Mouse (Mus musculus) hindbrain, embryonic 14.5 days (tissue): ENCODE data around the gene Smg9. TPM values are rescaled to one million over a fixed set of nuclear protein-coding genes. Genes with fewer than 3 reads are reported as not detected.

Source experiments
- ATAC-seq: fragments of 200-750 bp; cut with Nextera tagmentation; 2 replicates; pipeline ENCODE4 v1.8.0; 2017; ENCODE audit warnings: moderate number of reproducible peaks, mild to moderate bottlenecking, moderate TSS enrichment, moderate library complexity; ENCODE audit not compliant: low FRiP score
- DNase-seq: peaks from one replicate; pipeline ENCODE4 v3.0.0-alpha.2; 2015; ENCODE audit warnings: low spot score
- H3K27ac ChIP-seq: fragments of 300-500 bp; sonication (generic); 2 replicates; pipeline ENCODE4 v1.5.1; 2014; ENCODE audit warnings: mild to moderate bottlenecking, moderate library complexity
- H3K27me3 ChIP-seq: fragments of 300-500 bp; sonication (generic); 2 replicates; pipeline ENCODE4 v1.6.1; 2014; ENCODE audit warnings: mild to moderate bottlenecking, low read length, mixed read lengths; ENCODE audit not compliant: control insufficient read depth, insufficient read depth
- H3K36me3 ChIP-seq: fragments of 300-500 bp; sonication (generic); replicated peaks from 2 replicates; pipeline ENCODE4 v1.6.1; 2014; ENCODE audit not compliant: control insufficient read depth, insufficient read depth
- H3K4me1 ChIP-seq: fragments of 300-500 bp; sonication (generic); replicated peaks from 2 replicates; pipeline ENCODE4 v1.6.1; 2014; ENCODE audit warnings: antibody characterized with exemption, low read length, mixed read lengths; ENCODE audit not compliant: control insufficient read depth, insufficient read depth
- H3K4me2 ChIP-seq: fragments of 300-500 bp; sonication (generic); replicated peaks from 2 replicates; pipeline ENCODE4 v1.6.1; 2014; ENCODE audit warnings: mild to moderate bottlenecking, moderate library complexity
- H3K4me3 ChIP-seq: fragments of 300-500 bp; sonication (generic); replicated peaks from 2 replicates; pipeline ENCODE4 v1.5.1; 2014; ENCODE audit warnings: mild to moderate bottlenecking, low read length
- H3K9ac ChIP-seq: fragments of 300-500 bp; sonication (generic); 2 replicates; pipeline ENCODE4 v1.6.1; 2014
- H3K9me3 ChIP-seq: fragments of 300-500 bp; sonication (generic); 2 replicates; pipeline ENCODE4 v1.6.1; 2016; ENCODE audit warnings: low read length; ENCODE audit not compliant: control insufficient read depth
- WGBS: fragments of 180-500 bp; shearing (Covaris S2); extraction: QIAGEN DNeasy Blood & Tissue Kit; methylation state at CpG from one replicate; pipeline ENCODE4 v1.1.7; 2014; 5-methylcytosine and 5-hydroxymethylcytosine counted together
- polyA plus RNA-seq: library from polyadenylated mRNA; unstranded; fragments of >200 nt; fragmentation: Nextera tagmentation; extraction: Ambion mirVana; gene quantifications from 2 replicates; pipeline ENCODE4 v1.2.1, GENCODE M21; 2014

Smg9 gene
- polyA plus RNA-seq, 1 experiment from 2014 or later: 30.3 TPM

DNA sequence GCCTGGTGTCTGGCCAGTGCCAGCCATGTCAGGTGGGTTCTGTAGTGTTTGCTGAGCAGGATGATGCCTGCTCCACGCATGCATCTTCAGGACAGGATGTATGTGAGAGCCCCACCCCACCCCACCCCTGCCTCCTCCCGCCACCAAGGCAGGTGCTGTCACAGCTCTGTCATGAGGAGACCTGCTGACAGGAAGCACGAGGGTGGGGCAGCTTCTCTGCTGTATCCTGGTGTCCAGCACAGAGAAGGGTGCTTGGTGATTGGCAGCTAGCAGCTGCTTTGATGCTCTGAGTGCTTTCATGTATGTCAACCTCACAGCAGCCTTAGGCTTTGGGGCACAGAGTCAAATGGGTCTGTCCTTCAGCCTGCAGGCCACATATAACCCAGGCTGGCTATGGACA lies 14.2 kb downstream of the Smg9 start:
- H3K36me3 ChIP-seq: peaks cover 36% of the 10 kb centered on the region

DNA sequence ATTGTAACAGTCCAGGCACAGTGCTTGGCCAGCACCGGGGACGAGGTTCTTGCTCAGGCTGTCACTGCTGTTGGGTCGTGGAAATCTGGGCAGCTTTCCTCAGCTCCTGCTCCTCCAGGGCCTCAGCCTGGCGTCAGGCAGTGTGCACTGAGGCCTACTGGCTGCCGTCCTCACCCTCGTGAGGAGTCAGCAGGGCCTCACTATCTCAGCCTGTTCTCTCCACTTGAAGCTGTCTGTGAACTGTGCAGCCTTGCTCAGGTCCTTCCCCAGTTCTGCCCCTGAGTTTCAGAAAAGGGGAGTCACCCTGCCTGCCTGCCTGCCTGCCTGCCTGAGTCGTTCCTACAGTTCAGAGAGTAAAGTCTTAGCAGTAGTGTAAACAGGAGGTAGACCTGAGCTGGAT lies 15.8 kb downstream of the Smg9 start:
- no peak overlapping the region for H3K9ac ChIP-seq
- H3K4me1 ChIP-seq: peaks cover 9% of the 10 kb centered on the region
- H3K4me2 ChIP-seq: no peak overlapping the region
- H3K36me3 ChIP-seq: peaks cover 26% of the 10 kb centered on the region; the same call in 1 of the 2 replicates
- H3K27me3 ChIP-seq: no peaks in the 10 kb centered on the region
- no peak overlapping the region for H3K4me3 ChIP-seq
- no peaks in the 10 kb centered on the region for H3K9me3 ChIP-seq
- ATAC-seq (no peak), DNase-seq (no peak)
- WGBS: 84% methylated on average over 7 of the region's 7 CpGs
- H3K27ac ChIP-seq: no peak overlapping the region

More for the DNA sequence above, 14.2 kb downstream of the Smg9 start:
- Histone ChIP-seq H3K9me3 (no peaks in the 10 kb centered on the region), H3K4me1 (no peaks in the 10 kb centered on the region), H3K9ac (no peak overlapping the region), H3K4me2 (no peak overlapping the region), H3K4me3 (no peak overlapping the region), H3K27ac (no peak overlapping the region), H3K27me3 (no peaks in the 10 kb centered on the region)
- DNase-seq: no peak
- WGBS: 93% methylated on average over 3 of the region's 3 CpGs
- ATAC-seq: no peak

DNA sequence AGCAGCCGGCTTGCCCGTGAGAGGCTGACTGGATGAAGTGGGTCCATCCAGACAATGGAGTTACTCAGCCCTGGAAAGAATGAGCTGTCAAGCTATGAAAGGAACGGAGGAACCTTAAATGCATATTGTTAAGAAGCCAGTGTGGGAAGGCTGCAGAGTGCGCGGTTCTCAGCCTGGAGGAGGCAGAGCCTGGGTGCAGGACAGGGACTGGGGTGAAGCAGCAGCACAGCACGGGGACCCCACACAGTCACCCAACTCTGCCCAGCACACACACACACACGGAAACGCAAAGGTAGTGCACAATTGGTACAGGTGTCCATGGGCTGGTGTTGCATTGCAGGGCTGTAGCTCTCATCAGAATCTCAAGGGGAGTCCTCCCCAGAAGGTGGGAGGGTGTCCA lies 20.2 kb downstream of the Smg9 start:
- Histone ChIP-seq H3K4me2 (no peak overlapping the region), H3K27me3 (no peaks in the 10 kb centered on the region), H3K9me3 (no peaks in the 10 kb centered on the region), H3K9ac (no peak overlapping the region), H3K4me1 (peaks cover 9% of the 10 kb centered on the region), H3K36me3 (peaks cover 49% of the 10 kb centered on the region), H3K4me3 (no peak overlapping the region), H3K27ac (no peak overlapping the region)
- WGBS: 15% methylated on average over 8 of the region's 8 CpGs
- DNase-seq: no peak
- ATAC-seq: no peak

DNA sequence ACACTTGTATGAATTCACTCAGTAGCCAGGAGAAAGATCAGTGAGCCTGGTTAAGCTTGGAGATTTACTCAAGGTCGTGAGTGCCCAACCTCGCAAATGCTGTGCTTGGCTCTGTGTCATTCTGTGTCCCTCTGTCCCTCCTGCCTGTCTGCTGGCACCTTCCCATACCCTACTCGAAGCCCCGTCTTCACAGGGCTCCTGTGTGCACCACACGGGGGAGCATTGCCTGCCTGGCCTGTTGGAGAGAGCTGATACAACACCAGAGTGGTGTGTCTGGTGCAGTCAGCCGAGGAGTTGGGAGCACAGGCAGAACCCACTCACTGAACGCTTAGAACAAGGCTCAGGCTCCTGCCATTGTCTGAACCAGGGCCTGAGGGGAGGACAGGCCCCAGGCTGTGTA lies 22.2 kb downstream of the Smg9 start:
- WGBS: 47% methylated on average over 7 of the region's 7 CpGs
- DNase-seq (no peak), ATAC-seq (no peak; the same call in 1 of the 2 replicates)

DNA sequence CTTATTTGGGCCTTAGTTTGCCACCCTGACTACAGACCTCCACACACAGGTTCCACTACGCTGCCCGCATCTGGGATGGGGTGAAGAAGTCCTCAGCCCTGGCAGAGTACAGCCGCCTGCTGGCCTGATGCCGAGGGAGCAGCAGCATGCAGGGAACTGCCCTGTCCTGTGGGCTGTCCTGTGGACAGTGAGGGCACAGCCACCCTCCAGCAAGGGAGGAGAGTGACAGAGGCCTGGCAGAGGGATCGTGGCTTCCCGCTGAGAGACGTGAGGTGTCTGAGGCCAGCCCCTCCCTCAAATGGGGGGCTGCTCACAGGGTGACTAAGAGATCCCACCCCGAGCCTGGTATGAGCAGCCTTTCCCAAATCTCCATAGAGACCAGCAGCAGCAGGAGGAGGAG lies 22.8 kb downstream of the Smg9 start:
- Histone ChIP-seq H3K27ac (peak overlapping the region; percentile 43; the same call in 1 of the 2 replicates), H3K4me3 (no peak overlapping the region), H3K4me2 (no peak overlapping the region), H3K27me3 (no peaks in the 10 kb centered on the region), H3K9ac (no peak overlapping the region), H3K9me3 (no peaks in the 10 kb centered on the region), H3K36me3 (peaks cover 34% of the 10 kb centered on the region), H3K4me1 (peaks cover 9% of the 10 kb centered on the region)
- ATAC-seq: peak; percentile 44; the same call in 1 of the 2 replicates
- peak; percentile 25 for DNase-seq
- 51% methylated on average over 8 of the region's 8 CpGs for WGBS

More for the DNA sequence above, 22.2 kb downstream of the Smg9 start:
- Histone ChIP-seq H3K9me3 (no peaks in the 10 kb centered on the region), H3K4me1 (peaks cover 9% of the 10 kb centered on the region), H3K27me3 (no peaks in the 10 kb centered on the region), H3K9ac (no peak overlapping the region), H3K4me2 (no peak overlapping the region), H3K27ac (peak overlapping the region; percentile 43; the same call in 1 of the 2 replicates), H3K4me3 (no peak overlapping the region), H3K36me3 (peaks cover 40% of the 10 kb centered on the region)

DNA sequence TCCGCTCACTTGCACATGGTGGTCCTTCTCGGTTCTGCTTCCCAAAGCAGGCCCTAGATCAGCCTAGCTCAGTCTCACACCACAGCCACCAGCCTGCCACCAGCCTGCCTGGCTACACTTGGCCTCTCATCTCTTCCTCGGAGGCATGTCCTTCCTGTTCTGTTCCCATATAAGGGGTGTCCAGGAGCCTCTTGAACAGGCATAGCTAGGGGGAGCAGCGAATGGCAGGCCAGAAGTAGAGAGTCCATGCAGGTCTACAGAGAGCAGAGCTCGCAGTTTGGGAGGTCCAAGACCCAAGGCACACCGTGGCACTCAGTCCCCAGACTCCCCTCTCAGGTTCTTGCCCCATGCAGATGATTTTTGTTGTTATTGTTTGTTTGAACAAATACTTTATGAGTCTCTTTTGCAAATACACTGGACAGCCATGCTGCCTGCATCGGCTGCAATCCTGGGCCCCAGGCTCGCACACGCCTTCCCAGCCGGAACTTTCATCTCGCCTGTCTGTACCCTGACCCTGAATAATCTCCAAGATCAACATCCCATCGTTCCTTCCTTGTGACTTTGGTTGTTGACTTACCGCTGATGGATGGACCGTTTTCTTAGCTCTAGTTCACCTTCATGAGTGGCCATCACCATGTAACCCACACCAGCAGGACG lies 23.8 kb downstream of the Smg9 start:
- no peak overlapping the region for H3K4me2 ChIP-seq
- no peaks in the 10 kb centered on the region for H3K27me3 ChIP-seq
- DNase-seq (no peak), ATAC-seq (no peak)
- 93% methylated on average over 15 of the region's 15 CpGs for WGBS
- no peaks in the 10 kb centered on the region for H3K9me3 ChIP-seq
- no peak overlapping the region for H3K9ac ChIP-seq
- peaks cover 31% of the 10 kb centered on the region for H3K36me3 ChIP-seq
- no peak overlapping the region for H3K27ac ChIP-seq
- H3K4me3 ChIP-seq: no peak overlapping the region
- peaks cover 9% of the 10 kb centered on the region for H3K4me1 ChIP-seq

DNA sequence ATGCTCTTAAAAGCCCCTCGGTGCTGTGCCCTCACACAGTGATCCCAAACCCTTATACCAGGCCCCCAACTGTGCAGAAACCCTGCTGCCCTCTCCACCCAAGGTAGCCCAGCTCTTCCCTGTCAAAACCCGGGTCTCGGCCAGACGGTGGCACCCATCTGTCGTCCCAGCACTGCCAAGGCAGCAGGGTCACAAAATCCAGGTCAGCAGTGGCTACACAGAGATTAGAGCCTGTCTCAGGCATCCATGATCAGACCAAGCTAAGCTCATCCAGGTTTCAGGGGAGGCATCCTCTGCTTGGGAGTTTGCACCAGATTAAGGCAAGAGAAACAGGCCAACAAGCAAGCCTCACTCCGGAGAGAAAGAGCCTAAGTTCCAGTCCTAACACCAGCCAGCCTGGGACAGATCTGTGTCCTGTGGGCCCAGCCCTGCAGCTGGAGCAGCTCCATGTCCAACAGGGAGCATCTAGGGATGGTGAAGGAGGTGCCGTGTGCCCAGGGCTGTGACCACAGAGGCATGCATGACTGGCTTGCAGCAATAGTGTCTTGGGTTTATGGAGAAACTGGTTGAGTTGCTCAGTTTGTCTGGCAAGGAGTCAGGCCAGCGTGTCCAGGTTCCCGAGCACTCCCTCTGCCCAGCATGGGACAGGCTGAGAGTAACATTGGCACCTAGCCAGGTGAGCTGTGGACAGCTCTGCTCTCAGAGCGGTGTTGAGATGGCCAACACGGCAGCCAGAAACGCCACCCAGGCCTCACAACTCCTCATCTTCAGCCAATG lies 24.7 kb downstream of the Smg9 start:
- Histone ChIP-seq H3K27me3 (no peaks in the 10 kb centered on the region), H3K27ac (no peak overlapping the region), H3K9me3 (no peaks in the 10 kb centered on the region), H3K4me3 (no peak overlapping the region), H3K4me1 (peaks cover 7% of the 10 kb centered on the region), H3K9ac (no peak overlapping the region), H3K36me3 (peaks cover 31% of the 10 kb centered on the region), H3K4me2 (no peak overlapping the region)
- ATAC-seq (no peak), DNase-seq (no peak)
- 79% methylated on average over 12 of the region's 12 CpGs for WGBS

DNA sequence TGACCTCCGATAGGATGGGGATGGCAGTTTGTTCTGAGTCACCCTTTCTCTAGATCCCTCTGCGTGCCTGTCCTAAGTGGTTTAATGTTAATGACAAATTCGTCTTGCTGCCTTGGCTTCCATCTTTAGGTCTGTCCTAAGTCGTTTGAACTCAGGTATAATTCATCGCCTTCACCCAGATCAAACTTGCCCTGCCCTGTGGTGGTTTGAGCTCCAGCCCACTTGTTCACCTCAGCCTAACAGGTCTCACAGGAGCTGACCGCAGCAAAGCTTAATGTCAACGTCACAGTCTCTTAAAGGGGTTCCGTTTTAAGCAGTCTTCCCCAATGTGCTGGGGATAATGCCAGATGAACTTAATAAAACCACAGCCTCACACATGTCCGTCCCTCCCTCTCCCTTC lies 26.5 kb downstream of the Smg9 start:
- Histone ChIP-seq H3K4me2 (no peak overlapping the region), H3K4me1 (no peaks in the 10 kb centered on the region), H3K27me3 (no peaks in the 10 kb centered on the region), H3K4me3 (no peak overlapping the region), H3K9ac (no peak overlapping the region), H3K27ac (no peak overlapping the region), H3K36me3 (peaks cover 23% of the 10 kb centered on the region), H3K9me3 (no peaks in the 10 kb centered on the region)
- 90% methylated on average over 9 of the region's 9 CpGs for WGBS
- DNase-seq (no peak), ATAC-seq (no peak)

DNA sequence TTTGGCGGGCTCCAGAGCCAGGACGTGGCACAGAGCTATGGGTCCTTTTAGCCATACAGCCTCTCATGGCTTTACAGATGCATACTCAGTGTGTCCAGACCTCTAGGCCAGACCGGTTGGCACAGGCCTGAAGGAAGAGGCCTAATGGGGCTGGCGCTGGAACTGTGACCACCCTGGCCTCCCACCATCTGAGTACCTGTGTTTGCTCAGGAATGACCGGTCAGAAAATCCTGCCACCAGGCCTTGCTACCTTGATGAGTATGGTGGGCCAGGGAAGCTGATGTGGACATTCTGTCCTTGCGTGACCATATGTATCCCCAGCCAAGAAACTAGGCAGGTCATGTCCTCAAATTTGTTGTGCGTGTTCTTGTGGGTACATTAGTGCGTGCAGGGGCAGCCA lies 27.7 kb downstream of the Smg9 start:
- no peaks in the 10 kb centered on the region for H3K27me3 ChIP-seq

More for the DNA sequence above, 27.7 kb downstream of the Smg9 start:
- WGBS: 97% methylated on average over 8 of the region's 8 CpGs
- H3K4me3 ChIP-seq: no peak overlapping the region
- H3K36me3 ChIP-seq: peaks cover 12% of the 10 kb centered on the region
- H3K9me3 ChIP-seq: no peaks in the 10 kb centered on the region
- H3K9ac ChIP-seq: no peak overlapping the region
- DNase-seq (no peak), ATAC-seq (no peak)
- no peaks in the 10 kb centered on the region for H3K4me1 ChIP-seq
- no peak overlapping the region for H3K27ac ChIP-seq
- no peak overlapping the region for H3K4me2 ChIP-seq
